Mouse (Mus musculus) embryonic fibroblast, embryonic 13.5 days (primary cell): ENCODE data around the gene Dedd. TPM values are rescaled to one million over a fixed set of nuclear protein-coding genes. Genes with fewer than 3 reads are reported as not detected.

Experiments used
- H3K27ac ChIP-seq: 2 replicates; pipeline ENCODE4 v1.5.1; 2012; ENCODE audit warnings: low read length, control low read depth, inconsistent platforms; ENCODE audit not compliant: insufficient read depth
- H3K4me1 ChIP-seq: 2 replicates; pipeline ENCODE4 v1.6.1; 2011; ENCODE audit warnings: low read length; ENCODE audit not compliant: control insufficient read depth, insufficient read depth
- H3K4me3 ChIP-seq: 2 replicates; pipeline ENCODE4 v1.5.1; 2011; ENCODE audit warnings: mild to moderate bottlenecking, control low read depth, low read length; ENCODE audit not compliant: insufficient read depth
- CTCF ChIP-seq: IDR thresholded peaks from 2 replicates; pipeline ENCODE4 v1.5.1; 2011; ENCODE audit warnings: mild to moderate bottlenecking, control low read depth, low read length, moderate library complexity, borderline replicate concordance; ENCODE audit not compliant: insufficient read depth
- POLR2A ChIP-seq: IDR thresholded peaks from 2 replicates; pipeline ENCODE4 v1.6.1; 2011; ENCODE audit warnings: low read depth, mild to moderate bottlenecking, control low read depth, low read length, moderate library complexity
- polyA plus RNA-seq: library from polyadenylated mRNA; stranded (reverse); fragments of >200 nt; gene quantifications from 2 replicates; pipeline ENCODE4 v1.2.4, GENCODE M21; 2011; ENCODE audit warnings: low read depth; ENCODE audit not compliant: missing spikeins, insufficient read length

The Dedd gene
- polyA plus RNA-seq, 1 experiment = 53.2 TPM

DNA sequence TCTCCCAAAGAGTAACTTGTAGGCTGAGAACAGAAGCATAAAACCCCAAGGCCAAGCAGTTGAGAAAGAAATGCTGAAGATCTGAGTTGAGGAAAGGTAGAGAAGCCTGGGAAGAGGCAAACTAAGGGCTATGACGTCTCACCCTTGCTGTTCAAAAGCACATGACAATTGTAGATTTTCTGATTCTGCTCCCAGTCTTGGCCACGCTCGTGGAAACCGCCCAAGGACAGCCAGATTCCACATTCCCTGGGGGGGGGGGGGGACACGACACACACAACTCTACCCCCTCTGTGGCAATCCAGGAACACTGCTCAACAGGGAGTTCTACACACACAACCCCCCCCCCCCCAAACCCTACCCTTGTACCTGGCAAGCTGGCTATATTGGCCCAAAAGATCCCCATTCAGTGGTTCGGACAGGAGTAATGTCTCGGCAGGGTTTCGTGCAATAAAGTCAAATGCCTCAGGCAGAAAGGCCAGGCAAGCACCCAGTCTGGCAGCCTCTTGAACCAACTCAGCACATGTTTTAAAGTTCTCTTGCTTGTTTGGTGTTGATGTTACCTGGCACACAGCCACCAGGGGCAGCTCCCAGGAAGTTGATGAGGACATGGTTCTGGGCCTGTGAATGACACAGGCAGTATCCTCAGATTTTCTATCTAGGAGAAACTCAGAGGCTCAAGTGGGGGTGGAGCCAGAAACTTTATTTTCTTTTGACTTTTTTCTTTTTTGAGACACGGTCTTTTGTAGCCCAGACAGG, 15.2 kb downstream of the Dedd start:
- Histone ChIP-seq H3K4me3 (no peak overlapping the region), H3K27ac (no peak overlapping the region), H3K4me1 (0 out of 2 replicates have a peak, but pooled peaks cover 5% of the 10 kb centered on the region)
- TF ChIP-seq CTCF (no peak), POLR2A (no peak)

DNA sequence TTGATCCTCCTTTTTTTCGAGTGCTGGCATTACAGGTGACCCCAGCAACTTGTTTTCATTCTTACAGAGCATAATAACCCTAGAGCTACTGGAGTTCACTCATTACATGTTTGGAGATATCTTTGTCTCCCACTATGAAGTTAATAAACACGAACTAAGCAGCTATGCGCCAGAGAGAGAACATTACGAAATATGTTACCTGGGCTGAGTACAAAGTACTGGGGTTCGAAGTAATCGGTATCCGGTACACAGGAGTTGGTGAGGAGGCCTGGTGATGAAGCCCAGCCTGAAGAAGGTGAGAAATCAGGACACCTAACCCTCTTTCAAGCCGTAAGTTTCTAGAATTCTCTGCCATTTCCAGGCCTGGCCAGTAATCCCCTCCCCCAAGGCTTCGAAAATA, 15.8 kb downstream of the Dedd start:
- Histone ChIP-seq H3K27ac (no peak overlapping the region), H3K4me1 (0 out of 2 replicates have a peak, but pooled peaks cover 7% of the 10 kb centered on the region), H3K4me3 (peak overlapping the region; percentile 91)
- TF ChIP-seq POLR2A (0 out of 2 replicates have a peak, but pooled peaks have one; percentile 8), CTCF (no peak)

DNA sequence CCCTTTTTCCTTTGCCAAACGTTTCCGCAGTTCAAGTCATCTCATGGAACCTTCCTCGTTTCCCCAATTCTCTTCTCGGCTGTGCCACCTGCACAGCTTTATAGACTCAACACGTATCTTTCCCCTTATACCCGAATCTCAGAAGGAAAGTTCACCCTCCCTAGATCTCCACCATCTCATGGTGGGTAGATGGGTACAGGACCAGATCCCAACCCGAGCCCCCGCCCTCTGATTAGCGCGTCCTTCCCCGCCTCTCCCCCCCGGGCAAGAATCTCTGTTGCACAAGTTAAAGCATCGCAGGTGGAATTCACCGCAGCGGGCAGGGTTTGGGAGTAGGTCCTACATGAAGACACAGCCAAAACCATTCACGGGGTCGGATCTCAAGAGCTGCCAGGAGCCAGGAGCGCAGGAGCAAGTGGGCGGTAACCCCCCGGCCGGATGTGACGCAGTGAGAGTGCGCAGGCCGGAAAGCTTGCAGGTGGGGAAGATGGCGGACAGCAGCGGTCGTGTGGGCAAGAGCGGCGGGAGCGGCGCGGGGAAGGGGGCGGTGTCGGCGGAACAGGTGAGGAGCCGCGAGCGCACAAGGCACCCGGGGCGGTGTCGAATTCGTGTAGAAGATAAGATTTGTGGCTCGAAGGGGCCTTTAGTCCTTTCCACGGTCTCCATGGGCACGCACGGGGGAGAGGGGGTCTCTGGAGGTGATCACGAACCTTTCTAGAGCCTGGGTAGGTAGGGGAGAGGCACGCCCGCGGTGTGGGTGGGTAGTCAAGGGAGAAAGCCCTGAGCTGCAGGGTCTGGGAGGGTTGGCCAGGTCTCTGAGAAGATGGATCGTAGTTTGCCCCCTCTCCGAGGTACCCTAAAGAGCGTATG, 16.5 kb downstream of the Dedd start, which contains the start of the genes Nit1 and Pfdn2:
Gene Nit1 (minus strand): TSS at position 422 of the 870 bp plus-strand sequence.
Gene Pfdn2 (plus strand): TSS at position 446 of the 870 bp plus-strand sequence.
- H3K27ac ChIP-seq = peak within 1 kb of the TSS; percentile 24; the same call in 1 of the 2 replicates
- H3K4me3 ChIP-seq = peak within 1 kb of the TSS; percentile 91
- 0 out of 2 replicates have a peak, but pooled peaks cover 7% of the 10 kb centered on the region for H3K4me1 ChIP-seq
- TF ChIP-seq CTCF = no peak
- peak; percentile 93 for TF ChIP-seq POLR2A

DNA sequence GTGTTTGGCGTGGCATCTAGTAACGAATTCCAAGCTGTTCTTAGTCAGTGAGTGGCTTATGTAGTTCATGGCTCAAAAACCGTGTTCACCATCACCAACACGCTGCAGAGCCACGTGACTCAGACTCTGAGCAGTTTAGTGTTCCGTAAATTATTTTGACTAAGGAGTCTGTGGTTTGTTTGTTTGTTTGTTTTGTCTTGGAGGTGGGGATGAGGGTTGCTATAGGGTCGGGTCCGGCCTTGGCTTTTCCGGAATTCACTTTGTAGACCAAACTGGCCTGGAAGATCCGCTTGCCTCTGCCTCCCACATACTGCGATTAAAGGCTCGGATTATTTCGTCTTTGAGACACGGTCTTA, 17.1 kb downstream of the Dedd start:
- no peak for TF ChIP-seq POLR2A
- no peak for TF ChIP-seq CTCF
- Histone ChIP-seq H3K27ac (peak overlapping the region; percentile 24; the same call in 1 of the 2 replicates), H3K4me3 (peak overlapping the region; percentile 91), H3K4me1 (0 out of 2 replicates have a peak, but pooled peaks cover 7% of the 10 kb centered on the region)

DNA sequence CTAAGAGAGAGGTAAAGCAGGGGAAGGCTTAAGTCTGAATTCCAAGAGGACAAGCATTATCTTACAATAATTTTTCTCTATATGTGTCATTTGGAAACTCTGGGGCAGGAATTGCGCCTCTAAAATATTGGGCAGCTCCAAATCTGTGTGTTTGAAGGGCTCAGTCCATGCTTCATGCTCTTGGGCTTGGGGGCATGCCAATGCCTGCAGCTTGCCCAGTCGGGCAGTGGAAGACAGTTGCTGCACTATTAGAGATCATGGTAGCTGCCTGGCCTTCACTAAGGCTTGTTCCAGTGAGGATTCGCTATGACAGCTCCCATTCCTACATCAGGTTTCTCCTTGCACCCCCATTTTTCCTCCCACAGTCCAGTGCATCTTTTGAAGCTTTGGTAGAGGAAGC, 19.7 kb downstream of the Dedd start:
- Histone ChIP-seq H3K27ac (no peak overlapping the region), H3K4me1 (0 out of 2 replicates have a peak, but pooled peaks cover 7% of the 10 kb centered on the region), H3K4me3 (no peak overlapping the region)
- TF ChIP-seq POLR2A (no peak), CTCF (no peak)

DNA sequence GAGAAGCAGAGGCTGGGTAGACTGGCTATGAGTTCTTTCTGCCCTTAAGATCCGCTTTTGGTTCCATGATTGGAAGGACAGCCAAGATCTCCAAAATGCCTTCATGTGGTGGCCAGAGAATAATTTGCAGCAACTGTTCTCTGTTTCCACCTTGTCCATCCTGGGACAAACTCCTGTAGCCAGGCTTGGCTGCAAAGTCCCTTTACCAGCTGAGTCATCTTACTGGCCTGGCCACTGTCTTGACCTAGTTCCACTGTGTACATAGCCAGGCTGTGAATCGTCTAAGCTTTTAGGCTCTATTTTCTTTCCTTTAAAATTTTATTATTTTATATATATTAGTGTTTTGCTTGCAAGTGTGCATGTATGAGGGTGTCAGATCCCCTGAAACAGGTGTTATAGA, 20.3 kb downstream of the Dedd start:
- Histone ChIP-seq H3K4me3 (no peak overlapping the region), H3K27ac (no peak overlapping the region), H3K4me1 (0 out of 2 replicates have a peak, but pooled peaks cover 7% of the 10 kb centered on the region)
- TF ChIP-seq CTCF = no peak
- TF ChIP-seq POLR2A = no peak

DNA sequence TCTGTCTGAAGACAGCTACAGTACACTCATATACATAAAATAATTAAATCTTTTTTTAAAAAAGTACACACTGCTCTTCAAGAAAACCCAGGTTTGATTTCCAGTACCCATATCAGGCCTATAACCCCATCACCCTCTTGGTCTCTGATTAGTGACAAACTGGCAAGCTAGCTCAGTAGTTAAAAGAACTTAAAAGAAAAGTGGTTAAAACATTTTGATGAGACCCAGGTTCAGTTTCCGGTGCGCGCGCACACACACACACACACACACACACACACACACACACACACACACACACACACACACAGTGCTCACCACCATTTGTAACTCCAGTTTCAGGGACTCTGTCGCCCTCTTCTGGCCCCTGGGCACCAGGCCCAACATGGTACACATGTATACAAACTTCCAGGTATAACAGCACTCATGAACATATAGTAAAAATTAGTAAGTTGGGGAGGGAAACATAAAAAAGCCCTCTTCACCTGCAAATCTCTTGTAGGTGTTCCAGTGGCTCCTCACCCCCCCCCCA, 26.9 kb downstream of the Dedd start:
- TF ChIP-seq CTCF (peak; percentile 58), POLR2A (no peak)
- Histone ChIP-seq H3K4me1 (no peaks in the 10 kb centered on the region), H3K27ac (no peak overlapping the region), H3K4me3 (no peak overlapping the region)

DNA sequence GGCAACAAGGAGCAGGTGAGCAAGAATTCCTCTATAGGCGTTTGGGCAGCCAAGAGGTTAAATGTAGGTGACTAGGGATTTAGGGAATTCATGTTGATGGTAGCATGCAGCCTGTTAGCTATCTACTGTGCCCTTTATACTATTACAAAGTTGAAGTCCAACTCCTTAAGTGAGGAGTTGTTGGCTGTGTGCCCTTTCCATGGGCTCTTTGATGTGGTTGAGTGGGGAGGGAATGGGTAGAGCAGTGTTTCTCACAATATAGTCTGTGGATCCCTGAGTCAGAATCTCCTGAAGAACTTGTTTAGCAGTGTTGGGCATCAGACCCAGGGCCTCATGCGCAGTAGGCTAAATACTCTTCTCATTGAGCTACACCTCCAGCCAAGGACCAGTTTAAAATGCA, 27.9 kb downstream of the Dedd start:
- H3K4me1 ChIP-seq = no peaks in the 10 kb centered on the region
- TF ChIP-seq CTCF = no peak
- no peak for TF ChIP-seq POLR2A
- no peak overlapping the region for H3K4me3 ChIP-seq
- H3K27ac ChIP-seq = no peak overlapping the region

DNA sequence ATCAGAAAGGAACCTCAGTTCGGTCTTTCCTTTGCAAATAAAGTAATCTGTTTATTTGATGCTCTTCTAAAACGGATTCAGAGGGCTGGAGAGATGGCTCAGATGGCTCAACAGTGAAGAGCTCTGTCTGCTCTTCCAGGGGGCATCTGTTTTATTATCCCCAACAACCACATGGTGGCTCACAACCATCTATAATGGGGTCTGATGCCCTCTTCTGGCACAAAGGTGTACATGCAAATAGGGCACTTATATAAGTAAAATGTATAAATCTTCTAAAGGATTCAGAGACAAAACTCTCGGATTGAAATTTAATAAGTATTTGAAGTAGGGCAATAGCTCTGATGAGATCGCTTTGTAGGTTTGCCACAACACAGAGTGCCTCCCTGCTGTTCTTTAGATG, 29.5 kb downstream of the Dedd start:
- Histone ChIP-seq H3K4me3 (no peak overlapping the region), H3K27ac (no peak overlapping the region), H3K4me1 (no peaks in the 10 kb centered on the region)
- TF ChIP-seq POLR2A (no peak), CTCF (no peak)

DNA sequence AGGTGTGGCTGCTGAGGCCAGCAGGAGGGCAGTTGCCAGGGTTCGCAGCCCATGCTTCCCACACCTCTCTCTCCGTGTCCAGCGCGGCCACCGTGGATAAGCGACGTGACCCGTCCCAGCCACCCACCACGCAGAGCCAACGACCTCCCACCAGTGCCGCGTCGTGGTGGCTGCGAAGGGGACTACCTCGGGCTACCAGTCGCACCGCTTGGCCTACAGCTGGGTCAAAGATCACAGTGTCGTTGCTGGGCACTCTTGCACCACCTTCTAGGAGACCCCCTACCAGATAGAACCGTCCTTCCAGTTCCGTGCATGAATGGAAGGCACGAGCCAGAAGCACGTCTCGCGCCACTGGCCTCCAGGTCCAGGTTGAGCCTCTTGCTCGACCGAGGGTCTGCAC, 31.3 kb downstream of the Dedd start:
- no peak for TF ChIP-seq CTCF
- H3K4me3 ChIP-seq = no peak overlapping the region; the same call in 1 of the 2 replicates
- H3K4me1 ChIP-seq = no peaks in the 10 kb centered on the region
- no peak overlapping the region for H3K27ac ChIP-seq
